Mouse (Mus musculus) liver, postnatal 0 days (tissue): ENCODE data around the gene Ugt1a8. TPM values are rescaled to one million over a fixed set of nuclear protein-coding genes. Genes with fewer than 3 reads are reported as not detected.

Experiments used
- ATAC-seq: fragments of 200-750 bp; cut with Nextera tagmentation; 2 replicates; pipeline ENCODE4 v1.8.0; 2017; ENCODE audit warnings: mild to moderate bottlenecking, moderate library complexity
- DNase-seq: peaks from one replicate; pipeline ENCODE4 v3.0.0-alpha.2; 2016
- H3K27ac ChIP-seq: fragments of 300-500 bp; sonication (generic); 2 replicates; pipeline ENCODE4 v1.5.1; 2014; ENCODE audit warnings: antibody characterized with exemption, moderate library complexity, mild to moderate bottlenecking, low read depth
- H3K27me3 ChIP-seq: fragments of 300-500 bp; sonication (generic); 2 replicates; pipeline ENCODE4 v1.6.1; 2014; ENCODE audit warnings: low read length, control low read depth, mixed read lengths; ENCODE audit not compliant: insufficient read depth
- H3K36me3 ChIP-seq: fragments of 300-500 bp; sonication (generic); replicated peaks from 2 replicates; pipeline ENCODE4 v1.6.1; 2014; ENCODE audit warnings: mild to moderate bottlenecking, control low read depth, low read length, moderate library complexity, mixed read lengths; ENCODE audit not compliant: insufficient read depth
- H3K4me1 ChIP-seq: fragments of 300-500 bp; sonication (generic); 2 replicates; pipeline ENCODE4 v1.6.1; 2014; ENCODE audit warnings: antibody characterized with exemption, mild to moderate bottlenecking, control low read depth; ENCODE audit not compliant: insufficient read depth
- H3K4me2 ChIP-seq: fragments of 300-500 bp; sonication (generic); 2 replicates; pipeline ENCODE4 v1.6.1; 2014; ENCODE audit warnings: low read depth, mild to moderate bottlenecking, low read length, moderate library complexity, mixed read lengths
- H3K4me3 ChIP-seq: fragments of 300-500 bp; sonication (generic); 2 replicates; pipeline ENCODE4 v1.5.1; 2014; ENCODE audit warnings: low read depth, low read length
- H3K9ac ChIP-seq: fragments of 300-500 bp; sonication (generic); replicated peaks from 2 replicates; pipeline ENCODE4 v1.6.1; 2014; ENCODE audit warnings: mild to moderate bottlenecking, moderate library complexity
- H3K9me3 ChIP-seq: fragments of 300-500 bp; sonication (generic); 2 replicates; pipeline ENCODE4 v1.6.1; 2016; ENCODE audit warnings: mild to moderate bottlenecking, control low read depth, low read length, mixed read lengths
- CTCF ChIP-seq: sonication (generic); IDR thresholded peaks from 2 replicates; pipeline ENCODE4 v1.5.1; 2016; ENCODE audit warnings: antibody characterized with exemption, low read depth
- EP300 ChIP-seq: IDR thresholded peaks from 2 replicates; pipeline ENCODE4 v1.6.1; 2016; ENCODE audit warnings: antibody characterized with exemption, low read depth, mild to moderate bottlenecking
- WGBS: fragments of 180-500 bp; shearing (Covaris S2); extraction: QIAGEN DNeasy Blood & Tissue Kit; methylation state at CpG from one replicate; pipeline ENCODE4 v1.1.7; 2014; ENCODE audit not compliant: insufficient replicate concordance; 5-methylcytosine and 5-hydroxymethylcytosine counted together
- polyA plus RNA-seq: library from polyadenylated mRNA; unstranded; fragments of >200 nt; fragmentation: Nextera tagmentation; extraction: Ambion mirVana; gene quantifications from 2 replicates; pipeline ENCODE4 v1.2.1, GENCODE M21; 2015

Gene Ugt1a8
- polyA plus RNA-seq, 1 experiment from 2014 or later = not detected

DNA sequence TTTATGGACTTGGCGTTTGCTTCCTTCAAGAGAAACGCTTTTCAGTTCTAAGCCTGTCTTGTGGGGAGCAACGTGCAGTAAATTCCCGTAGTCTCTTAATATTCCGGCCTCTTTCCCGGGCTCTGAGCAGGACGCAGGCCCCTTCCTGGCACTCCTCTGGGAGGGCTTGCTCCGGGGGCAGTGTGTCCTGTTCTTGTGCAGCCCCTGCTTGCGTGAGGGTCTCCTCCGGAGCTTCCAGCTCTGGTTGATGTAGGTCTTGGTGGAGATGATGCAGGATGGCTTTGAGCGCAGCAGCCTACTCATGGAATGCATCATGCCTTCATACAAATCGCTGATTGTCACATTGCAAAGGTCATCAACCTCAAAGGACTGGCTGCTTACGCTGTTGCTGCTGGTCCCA, 178.5 kb downstream of the Ugt1a8 start:
- WGBS = 87% methylated on average over 13 of the region's 13 CpGs
- Histone ChIP-seq H3K4me1 (peaks cover 29% of the 10 kb centered on the region), H3K27ac (no peak overlapping the region), H3K4me2 (no peak overlapping the region), H3K4me3 (no peak overlapping the region), H3K36me3 (peaks cover 90% of the 10 kb centered on the region), H3K9me3 (no peaks in the 10 kb centered on the region), H3K9ac (no peak overlapping the region), H3K27me3 (no peaks in the 10 kb centered on the region)
- ATAC-seq (no peak), DNase-seq (no peak)
- no peak for TF ChIP-seq EP300
- no peak for TF ChIP-seq CTCF

- Histone ChIP-seq H3K4me3 (no peak overlapping the region), H3K27ac (no peak overlapping the region), H3K9ac (no peak overlapping the region), H3K27me3 (no peaks in the 10 kb centered on the region), H3K9me3 (no peaks in the 10 kb centered on the region), H3K4me2 (no peak overlapping the region), H3K36me3 (peaks cover 90% of the 10 kb centered on the region), H3K4me1 (peaks cover 15% of the 10 kb centered on the region)
- TF ChIP-seq EP300 (no peak), CTCF (no peak)
- WGBS = 88% methylated on average over 6 of the region's 6 CpGs
- no peak for ATAC-seq
- no peak for DNase-seq
Measured at GRCm38 (mm10) chr1:88267489-88267888, 179.9 kb downstream of the Ugt1a8 start.

DNA sequence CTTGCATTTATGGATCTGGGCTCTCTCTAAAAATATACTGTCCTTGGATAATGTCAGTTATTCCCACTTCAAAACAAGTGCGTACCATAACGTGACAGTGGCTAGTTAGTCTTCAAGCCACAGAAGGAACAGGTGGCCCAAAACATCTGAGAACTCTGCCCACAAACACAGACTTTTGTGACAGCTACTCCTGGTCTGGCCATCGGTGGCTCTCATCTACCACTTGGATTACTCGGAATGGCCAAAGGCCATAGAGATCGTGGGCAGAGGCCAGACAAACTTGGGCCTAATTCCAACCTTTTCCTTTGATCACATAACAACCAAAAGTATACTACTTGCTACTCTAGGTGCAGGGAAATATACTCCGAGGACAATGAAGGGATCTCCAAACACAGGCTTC, 180.5 kb downstream of the Ugt1a8 start:
- Histone ChIP-seq H3K36me3 (peaks cover 90% of the 10 kb centered on the region), H3K4me2 (no peak overlapping the region), H3K27ac (no peak overlapping the region), H3K27me3 (no peaks in the 10 kb centered on the region), H3K9me3 (no peaks in the 10 kb centered on the region), H3K4me1 (peaks cover 11% of the 10 kb centered on the region), H3K9ac (no peak overlapping the region), H3K4me3 (no peak overlapping the region)
- ATAC-seq = no peak
- 78% methylated on average over 6 of the region's 6 CpGs for WGBS
- DNase-seq = no peak
- TF ChIP-seq EP300 (no peak), CTCF (no peak)

Other genes with a start within 250 kb of the Ugt1a8 start
- gene Dgkd, start 234.5 kb upstream of the Ugt1a8 start, polyA plus RNA-seq = 8.3 and 9.1 TPM in 2 replicates
- gene Usp40, start 79.3 kb upstream of the Ugt1a8 start, polyA plus RNA-seq = 7.3 and 9.2 TPM in 2 replicates
- gene Ugt1a10, start 32.4 kb upstream of the Ugt1a8 start, polyA plus RNA-seq = 0.21 and 0.45 TPM in 2 replicates
- 0.54 and 0.56 TPM in 2 replicates for gene Ugt1a9, start 17.0 kb upstream of the Ugt1a8 start, polyA plus RNA-seq
- 2.3 and 2.9 TPM in 2 replicates for gene Ugt1a7c, start 7.2 kb downstream of the Ugt1a8 start, polyA plus RNA-seq
- 28.8 and 29.4 TPM in 2 replicates for gene Ugt1a6b, start 15.4 kb downstream of the Ugt1a8 start, polyA plus RNA-seq
- gene Ugt1a6a, start 47.0 kb downstream of the Ugt1a8 start, polyA plus RNA-seq = 27.7 and 28.5 TPM in 2 replicates
- gene Ugt1a5, start 78.2 kb downstream of the Ugt1a8 start, polyA plus RNA-seq = 0.08 and 0.19 TPM in 2 replicates
- gene Ugt1a2, start 112.8 kb downstream of the Ugt1a8 start, polyA plus RNA-seq = not detected in 2 replicates
- 7.1 and 7.8 TPM in 2 replicates for gene Dnajb3, start 118.0 kb downstream of the Ugt1a8 start, polyA plus RNA-seq
- gene Ugt1a1, start 124.1 kb downstream of the Ugt1a8 start, polyA plus RNA-seq = 412 and 437 TPM in 2 replicates
- gene Mroh2a, start 139.2 kb downstream of the Ugt1a8 start, polyA plus RNA-seq = 0.61 and 0.66 TPM in 2 replicates
- 31.4 and 37.0 TPM in 2 replicates for gene Hjurp, start 189.8 kb downstream of the Ugt1a8 start, polyA plus RNA-seq
- not detected in 2 replicates for gene Trpm8, start 189.8 kb downstream of the Ugt1a8 start, polyA plus RNA-seq